Mouse (Mus musculus) frontal cortex, postnatal 25 days (tissue): ENCODE measurements around the gene Dot1l.

Experiments
- DNase-seq, 2 experiments: peaks; one replicate each; pipeline ENCODE4 v3.0.0; 2022; ENCODE audit warnings: low spot score in 2 of 2

Gene Dot1l

DNA sequence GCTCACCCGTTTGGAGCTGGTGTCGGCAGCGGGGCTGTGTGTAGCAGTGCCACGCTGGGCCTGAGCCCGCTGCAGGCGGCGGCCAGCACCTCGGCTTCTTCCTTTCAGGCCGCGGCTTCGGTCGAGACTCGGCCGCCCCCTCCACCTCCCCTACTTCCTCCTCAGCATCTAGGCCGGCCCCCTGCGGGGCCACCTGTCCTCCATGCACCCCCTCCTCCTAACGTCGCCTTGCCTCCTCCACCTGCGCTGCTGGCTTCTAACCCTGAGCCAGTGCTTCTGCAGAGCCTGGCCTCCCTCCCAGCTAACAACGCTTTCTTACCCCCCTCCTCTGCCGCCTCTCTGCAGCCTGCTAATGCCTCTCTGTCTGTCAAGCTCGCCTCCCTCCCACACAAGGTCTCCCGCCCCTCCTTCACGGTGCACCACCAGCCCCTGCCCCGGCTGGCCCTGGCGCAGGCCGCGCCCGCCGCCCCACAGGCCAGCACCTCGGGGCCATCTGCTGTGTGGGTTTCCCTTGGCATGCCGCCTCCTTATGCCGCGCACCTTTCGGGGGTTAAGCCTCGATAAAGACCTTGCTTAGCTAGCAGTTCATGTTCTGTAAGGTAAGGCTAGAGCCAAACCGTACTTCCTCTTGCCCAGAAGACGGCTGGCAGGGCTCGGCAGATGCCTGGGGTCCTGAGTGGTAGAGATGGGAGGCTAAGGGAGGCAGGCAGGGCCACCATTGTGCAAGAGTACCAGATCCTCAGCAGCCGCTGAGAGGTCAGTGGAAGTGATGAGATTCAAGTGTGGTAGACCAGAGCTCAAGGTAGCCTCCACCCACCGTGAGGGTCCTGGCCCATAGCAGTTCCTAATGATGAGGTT lies 37.4 kb downstream of the Dot1l start:
- no peak for DNase-seq

DNA sequence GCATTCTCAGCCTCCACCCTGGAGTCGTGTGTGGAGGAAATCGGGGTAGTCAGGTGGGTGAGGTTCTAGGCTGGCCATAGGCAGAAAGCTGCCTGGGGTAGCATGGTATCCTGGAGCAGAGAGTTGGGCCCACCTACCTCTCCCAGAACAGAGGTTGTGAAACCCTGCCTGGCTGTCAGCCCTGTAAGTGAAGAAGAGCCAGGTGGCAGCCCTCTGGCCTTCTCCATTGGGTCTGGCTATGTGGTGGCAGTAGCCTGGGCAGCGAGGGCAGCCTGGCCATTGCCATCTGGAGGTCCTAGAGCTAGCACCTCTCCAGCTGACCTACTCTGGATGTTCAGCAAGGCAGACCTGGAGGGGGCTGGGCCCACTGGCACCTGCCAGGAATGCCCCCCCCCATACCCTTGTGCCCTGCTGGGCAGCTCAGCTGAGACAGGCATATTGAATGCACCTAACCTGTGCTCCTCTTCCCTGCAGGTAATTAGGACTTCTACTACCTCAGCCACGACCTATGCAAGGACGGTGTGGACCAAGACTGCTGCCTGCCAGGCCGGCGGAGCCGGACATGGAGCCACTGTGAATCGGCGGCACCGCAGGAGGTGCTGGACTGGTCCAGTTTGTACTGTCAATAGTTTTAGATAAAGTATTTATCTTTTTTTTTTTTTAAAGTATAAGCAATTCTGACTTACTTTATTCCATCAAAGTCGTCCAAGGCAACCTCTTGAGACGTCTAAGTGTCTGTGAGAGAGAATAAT lies 38.2 kb downstream of the Dot1l start:
- no peak for DNase-seq

DNA sequence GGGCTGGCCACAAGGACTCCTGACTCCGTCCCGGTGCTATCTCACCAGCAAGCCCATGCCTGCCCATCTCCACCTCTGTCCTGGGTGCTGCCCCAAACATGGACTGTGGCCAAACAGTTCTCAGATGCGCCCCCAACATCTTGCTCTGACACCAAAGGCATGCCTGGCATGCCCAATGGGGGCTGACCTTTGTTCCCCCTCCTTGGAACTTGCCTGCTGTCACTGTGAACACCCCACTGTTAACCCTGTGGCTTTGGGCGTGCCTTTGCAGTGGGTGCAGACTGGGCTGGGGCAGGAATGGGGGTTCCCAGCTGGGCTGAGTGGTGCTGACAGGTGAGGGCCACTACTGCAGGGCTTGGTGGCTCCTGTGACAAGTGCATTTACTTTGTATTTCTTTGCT lies 38.8 kb downstream of the Dot1l start:
- no peak for DNase-seq

DNA sequence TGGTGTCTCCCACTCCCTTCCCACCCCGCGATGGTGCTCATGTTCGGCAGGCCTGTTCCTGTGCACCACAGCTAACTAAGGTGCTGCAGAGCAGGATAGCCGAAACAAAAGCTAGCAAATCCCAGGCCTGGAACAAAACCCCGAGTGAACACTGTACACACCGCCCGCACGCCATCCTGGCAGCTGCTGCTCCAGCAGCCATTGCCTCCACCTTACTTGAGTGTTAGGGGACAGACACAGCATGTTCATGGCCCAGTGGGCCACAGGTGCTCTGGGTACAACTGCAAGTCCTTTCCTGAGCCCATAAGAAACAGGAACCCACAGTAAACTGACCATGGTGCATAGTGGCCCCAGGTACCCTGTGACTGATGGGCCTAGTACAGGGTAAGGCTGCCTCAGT lies 39.7 kb downstream of the Dot1l start:
- no peak for DNase-seq

DNA sequence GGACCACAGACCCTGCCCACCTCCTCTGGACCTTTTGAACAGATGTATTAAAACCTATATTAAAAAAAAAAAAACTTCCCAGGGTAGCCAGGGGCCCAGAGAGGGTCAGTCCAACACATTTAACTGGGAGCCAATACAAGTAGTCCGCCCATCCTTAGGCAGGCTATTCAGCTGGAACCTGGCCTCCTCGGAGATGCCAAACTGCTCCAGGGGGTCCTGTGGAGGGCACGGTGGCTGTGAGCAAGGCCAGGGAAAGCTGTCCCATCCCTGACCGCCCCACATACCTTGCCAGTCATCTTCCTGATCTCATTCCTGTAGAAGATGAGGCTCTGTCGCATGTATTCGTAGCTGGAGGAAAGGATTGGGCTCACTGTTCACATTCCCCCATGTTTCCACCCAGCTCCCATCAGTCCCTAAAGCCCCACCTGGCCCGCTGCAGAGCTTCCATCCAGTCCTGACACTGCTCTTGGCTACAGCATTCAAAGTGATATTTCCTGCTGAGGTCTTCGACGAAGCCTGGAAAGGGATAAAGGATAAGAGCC lies 41.4 kb downstream of the Dot1l start:
- no peak for DNase-seq

DNA sequence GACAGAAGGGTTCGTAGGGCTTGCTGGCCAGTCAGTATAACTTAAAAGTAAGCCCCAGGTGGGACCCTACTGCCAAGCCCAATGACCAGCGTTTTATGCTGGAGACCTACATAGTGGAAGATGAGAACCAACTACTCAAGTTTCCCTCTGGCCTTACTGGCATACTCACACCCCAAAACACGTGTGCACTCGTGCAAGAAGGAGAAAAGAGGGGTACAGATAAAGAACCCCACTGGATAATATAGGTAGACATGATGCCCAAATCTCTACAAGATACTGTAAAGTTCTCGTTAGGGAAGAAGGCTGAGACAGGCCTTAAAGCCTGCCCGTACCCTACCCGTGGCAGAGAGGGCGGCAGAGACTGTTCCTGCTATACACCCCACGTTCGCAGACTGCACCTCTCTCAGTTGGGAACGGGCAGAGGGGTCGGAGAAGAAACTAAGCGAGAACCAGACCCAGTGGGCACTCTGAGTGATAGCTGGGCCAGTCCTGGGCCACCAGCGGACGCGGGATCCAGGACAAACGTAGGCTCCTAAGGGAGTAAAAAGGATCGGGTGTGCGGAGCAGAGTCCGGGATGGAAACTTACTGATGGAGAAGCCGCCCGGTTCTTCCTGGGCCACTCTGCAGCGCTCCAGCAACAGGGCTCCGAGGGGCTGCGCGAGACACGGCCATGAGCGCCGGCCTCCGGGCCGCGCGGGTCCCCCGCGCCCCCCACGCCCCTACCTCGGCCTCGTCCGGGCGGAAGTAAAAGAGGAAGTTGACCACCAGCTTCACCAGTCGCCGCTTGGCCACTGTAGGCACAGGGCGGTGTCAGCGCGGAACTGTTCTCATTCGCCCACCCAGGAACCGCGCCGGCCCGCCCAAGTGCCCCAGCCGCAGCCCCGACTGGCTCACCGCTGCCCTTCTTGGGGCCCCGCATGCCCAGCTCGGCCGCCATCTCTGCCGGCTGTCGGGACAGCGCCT lies 42.5 kb downstream of the Dot1l start:
- DNase-seq = no peak

DNA sequence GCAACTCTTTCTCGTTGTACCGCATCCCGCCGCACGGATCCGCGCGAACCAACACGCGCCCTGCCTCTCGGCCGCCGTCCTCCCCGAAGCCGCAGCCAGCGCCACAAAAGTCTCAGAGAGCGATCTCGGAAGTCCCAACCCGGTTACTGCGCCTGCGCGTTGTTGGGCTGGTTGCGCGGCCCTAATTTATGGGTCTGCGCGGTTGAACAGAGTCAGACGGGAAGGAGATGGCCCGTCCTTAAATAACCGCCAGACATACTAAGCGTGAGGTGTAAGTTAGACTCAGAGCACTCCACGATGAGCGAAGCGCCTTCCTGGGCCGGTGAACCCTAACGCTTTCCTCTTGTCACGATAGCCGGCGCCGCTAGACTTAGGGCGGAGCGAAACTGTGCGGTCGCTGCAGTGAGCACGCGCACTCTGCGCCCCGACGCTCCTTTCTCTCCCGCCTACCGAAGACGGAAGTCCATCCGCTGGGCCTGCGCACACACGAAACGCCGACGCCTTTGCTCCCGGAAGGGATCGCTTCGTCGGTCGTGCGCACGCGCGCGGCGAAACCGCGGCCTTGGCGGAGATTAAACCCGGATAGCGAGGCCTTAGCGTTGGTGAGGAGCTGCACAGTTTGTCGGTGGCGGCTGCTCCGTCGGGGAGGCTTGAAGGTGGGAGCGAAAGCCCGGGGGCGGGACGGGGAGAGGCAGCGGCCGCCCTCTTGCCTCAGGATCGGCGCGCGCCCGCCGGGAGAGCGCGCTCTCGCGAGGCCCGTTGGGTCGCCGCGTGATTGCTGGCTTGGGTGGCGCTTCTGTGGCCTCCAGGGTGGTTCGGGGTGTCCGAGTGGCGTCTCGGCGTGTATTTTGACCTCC lies 43.4 kb downstream of the Dot1l start, which contains the start of the genes Sf3a2 and Plekhj1:
Gene Sf3a2, plus strand, starts transcription at position 49 of the 857 bp plus-strand sequence.
Gene Plekhj1, minus strand, starts transcription at position 477 of the 857 bp plus-strand sequence.
- DNase-seq = peak; percentile 97

DNA sequence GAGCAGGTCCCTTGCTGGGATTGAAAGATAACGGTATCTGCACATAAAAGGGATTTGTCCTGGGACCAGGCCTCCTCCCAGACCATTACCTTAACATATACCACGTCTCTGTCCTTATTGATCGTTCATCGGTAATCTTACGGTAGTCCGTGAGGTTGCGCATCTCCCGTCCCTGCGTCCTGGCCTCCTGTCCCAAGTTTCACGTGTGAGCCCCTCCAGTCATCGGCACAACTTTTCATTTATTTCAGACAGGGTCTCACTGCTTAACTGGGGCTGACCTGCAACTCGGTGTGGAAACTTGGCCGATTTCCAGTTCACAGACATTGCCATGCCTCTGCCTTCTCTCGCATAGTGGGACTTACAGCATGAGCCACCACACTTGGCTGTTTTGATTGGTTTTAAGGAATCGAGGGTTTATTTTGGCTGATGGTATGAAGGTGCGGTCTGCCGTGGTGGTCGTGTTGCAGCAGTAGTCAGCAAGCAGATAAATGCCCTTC lies 44.1 kb downstream of the Dot1l start:
- DNase-seq = no peak

DNA sequence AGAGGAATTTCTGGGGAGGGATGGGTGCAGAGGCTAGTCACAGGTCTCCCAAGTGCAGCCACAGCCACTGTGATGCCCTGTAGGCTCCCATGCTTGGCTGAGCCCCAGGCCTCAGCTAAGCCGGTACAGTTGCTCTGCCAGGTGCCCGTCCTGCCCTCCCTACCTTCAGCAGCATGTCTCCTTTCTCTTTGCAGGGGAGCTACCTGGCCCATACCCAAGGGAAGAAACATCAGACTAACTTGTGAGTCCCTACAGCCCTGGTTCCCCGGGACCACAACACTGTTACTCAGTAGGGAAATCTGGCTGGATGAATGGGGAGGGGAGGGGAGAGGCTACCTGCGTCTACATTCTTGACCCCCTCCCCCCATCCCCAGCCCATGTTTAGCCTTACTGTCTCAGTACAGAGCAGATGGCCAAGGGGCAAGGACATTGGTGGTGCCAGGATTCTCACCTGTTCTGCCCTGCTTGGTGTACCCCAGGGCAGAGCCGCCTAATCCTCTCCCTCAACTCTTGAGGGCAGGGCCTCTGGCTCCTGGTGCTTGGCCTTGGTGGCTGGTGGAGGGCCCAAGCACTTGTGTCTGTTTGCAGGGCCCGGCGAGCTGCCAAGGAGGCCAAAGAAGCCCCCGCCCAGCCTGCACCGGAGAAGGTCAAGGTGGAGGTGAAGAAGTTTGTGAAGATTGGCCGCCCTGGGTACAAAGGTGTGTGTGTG lies 47.4 kb downstream of the Dot1l start:
- no peak for DNase-seq

DNA sequence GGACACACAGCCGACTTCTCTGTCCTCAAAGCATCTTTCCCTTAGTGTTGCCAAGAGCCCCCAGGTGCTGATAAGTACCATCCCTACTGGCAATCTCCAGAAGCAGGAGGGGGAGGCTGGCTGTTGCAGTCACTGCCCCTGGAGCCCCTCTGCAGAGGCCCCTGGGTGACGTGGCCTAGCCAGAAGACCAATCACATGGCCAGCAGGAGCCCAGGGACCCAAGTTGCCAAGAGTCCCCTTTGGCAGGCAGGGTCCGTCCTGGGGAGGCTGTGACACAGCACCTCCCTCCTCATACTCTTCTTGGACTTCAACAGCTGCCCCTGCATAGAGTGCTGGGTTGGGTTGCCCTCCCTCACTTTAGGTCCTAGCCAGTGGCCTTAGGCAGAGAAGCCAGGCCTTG lies 48.0 kb downstream of the Dot1l start:
- no peak for DNase-seq

DNA sequence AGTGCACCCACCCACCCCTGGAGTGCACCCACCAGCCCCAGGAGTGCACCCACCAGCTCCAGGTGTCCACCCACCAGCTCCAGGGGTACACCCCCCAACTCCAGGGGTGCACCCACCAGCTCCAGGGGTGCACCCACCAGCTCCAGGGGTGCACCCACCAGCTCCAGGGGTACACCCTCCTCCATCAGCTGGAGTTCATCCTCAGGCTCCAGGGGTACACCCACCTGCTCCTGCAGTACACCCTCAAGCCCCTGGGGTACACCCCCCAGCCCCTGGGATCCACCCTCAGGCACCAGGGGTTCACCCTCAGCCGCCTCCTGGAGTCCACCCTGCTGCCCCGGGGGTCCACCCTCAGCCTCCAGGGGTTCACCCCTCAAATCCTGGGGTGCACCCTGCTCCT lies 49.3 kb downstream of the Dot1l start:
- no peak for DNase-seq

DNA sequence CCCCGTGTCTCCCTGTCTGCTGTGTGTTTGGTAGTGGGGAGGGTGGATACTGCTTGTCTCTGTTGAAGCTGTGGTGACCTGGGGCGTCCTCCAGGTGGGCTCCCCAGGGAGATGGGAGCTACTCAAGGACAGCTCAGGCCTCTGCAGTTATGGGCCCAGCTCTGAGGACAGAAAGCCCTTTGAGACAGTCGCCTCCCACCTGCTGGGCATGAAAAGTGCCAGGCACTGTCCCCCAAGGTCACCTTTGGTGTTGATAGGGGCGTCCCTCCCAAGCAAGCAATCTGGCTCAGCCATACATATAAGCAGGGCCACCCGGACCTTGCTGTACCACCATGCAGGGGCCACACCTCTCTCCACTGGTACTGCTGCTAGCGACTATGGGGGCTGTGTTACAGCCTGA lies 49.9 kb downstream of the Dot1l start, which contains the start of gene Amh:
Gene Amh, plus strand, starts transcription at position 328 of the 400 bp plus-strand sequence.
- no peak for DNase-seq

DNA sequence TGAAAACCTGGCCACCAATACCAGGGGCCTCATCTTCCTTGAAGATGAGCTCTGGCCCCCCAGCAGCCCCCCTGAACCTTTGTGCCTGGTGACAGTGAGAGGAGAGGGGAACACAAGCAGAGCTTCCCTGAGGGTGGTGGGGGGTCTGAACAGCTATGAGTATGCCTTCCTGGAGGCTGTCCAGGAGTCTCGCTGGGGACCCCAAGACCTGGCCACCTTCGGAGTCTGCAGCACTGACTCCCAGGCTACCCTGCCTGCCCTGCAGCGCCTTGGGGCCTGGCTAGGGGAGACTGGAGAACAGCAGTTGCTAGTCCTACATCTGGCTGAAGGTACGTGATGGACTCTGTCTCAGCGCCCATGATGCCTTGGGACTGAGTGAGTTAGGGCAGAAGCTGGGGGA lies 50.3 kb downstream of the Dot1l start:
- no peak for DNase-seq

DNA sequence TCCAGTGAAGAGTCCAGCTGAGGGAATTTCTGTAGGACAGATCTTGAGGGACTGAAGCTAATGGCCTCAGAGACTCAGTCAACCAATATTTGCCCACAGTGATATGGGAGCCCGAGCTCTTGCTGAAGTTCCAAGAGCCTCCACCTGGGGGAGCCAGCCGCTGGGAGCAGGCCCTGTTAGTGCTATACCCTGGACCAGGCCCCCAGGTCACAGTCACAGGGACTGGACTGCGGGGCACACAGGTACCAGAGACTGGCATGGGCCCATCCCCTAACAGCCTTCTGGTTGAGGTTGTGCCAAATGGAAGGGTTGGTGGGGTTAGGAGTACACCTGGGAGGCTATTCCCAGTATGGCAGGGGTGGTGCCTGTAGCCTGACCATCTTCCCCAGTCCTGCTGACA lies 50.9 kb downstream of the Dot1l start:
- peak; percentile 71 to 75 for DNase-seq

DNA sequence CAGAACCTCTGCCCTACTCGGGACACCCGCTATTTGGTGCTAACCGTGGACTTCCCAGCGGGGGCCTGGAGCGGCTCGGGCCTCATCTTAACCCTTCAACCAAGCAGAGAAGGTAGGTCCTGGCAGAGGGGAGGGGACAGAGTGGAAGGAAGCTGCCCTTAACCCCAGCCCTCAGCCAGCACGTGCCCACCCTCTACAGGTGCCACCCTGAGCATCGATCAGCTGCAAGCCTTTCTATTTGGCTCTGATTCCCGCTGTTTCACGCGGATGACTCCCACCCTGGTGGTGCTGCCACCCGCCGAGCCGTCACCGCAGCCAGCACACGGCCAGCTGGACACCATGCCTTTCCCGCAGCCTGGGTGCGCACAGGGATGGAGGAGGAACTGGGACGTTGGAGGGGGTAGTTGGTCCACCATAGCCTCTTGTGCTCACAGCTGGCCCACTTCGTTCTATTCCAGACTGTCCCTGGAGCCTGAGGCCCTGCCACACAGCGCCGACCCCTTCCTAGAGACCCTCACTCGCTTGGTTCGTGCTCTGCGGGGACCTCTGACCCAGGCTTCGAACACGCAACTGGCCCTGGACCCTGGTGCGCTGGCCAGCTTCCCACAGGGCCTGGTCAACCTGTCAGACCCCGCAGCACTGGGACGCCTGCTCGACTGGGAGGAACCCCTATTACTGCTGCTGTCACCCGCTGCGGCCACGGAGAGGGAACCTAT lies 51.5 kb downstream of the Dot1l start:
- DNase-seq = no peak

DNA sequence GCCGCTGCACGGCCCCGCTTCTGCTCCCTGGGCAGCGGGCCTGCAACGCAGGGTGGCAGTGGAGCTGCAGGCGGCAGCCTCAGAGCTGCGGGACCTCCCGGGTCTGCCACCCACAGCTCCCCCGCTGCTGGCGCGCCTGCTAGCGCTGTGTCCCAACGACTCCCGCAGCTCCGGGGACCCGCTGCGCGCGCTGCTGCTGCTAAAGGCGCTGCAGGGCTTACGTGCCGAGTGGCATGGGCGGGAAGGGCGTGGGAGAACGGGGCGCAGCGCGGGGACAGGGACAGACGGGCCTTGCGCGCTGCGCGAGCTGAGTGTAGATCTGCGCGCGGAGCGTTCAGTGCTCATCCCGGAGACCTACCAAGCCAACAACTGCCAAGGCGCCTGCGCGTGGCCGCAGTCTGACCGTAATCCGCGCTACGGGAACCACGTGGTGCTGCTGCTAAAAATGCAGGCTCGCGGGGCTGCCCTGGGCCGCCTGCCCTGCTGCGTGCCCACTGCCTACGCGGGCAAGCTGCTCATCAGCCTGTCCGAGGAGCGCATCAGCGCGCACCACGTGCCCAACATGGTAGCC lies 52.1 kb downstream of the Dot1l start:
- peak; percentile 71 to 72 for DNase-seq

DNA sequence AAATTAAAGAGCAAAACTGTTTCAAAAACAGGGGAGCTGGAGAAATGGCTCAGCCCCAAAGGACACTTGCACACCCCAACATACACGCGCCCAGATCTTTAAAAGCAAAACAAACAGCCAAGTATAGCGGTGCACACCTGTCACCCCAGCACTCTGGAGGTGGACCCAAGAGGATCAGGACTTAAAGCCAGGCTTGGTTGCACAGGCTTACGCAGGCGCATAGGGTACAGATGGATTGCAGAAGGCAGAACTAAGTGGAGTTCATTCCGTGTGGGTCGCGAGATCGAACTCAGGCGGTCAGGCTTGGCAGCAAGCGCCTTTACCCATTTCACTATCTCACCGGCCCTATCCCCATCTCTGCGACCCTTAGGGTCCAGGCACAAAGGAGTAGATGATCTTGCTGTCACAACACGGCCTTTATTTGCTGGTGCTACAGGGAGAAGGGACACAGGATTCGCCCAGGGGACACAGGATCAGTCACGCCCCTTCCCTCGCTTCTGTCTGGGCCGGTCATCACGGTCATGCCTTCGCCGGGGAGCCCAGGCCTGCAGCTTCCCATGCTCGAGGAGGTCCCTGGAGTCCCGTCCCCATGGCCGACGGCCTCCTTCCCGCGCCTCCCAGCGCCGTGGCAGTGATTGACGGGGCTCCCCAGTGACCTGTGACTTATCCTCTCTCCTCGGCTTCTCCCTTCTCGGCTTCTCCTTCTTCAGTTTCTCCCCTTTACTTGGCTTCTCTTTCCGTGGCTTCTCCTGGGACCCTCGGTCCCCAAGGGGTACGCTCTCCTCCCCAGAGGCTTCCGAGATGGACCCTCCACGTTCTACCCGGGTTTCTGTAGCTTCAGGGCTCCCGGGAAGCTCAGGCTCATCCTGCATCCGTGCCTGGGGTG lies 53.3 kb downstream of the Dot1l start:
- no peak for DNase-seq
